In the genomic region with DNA sequence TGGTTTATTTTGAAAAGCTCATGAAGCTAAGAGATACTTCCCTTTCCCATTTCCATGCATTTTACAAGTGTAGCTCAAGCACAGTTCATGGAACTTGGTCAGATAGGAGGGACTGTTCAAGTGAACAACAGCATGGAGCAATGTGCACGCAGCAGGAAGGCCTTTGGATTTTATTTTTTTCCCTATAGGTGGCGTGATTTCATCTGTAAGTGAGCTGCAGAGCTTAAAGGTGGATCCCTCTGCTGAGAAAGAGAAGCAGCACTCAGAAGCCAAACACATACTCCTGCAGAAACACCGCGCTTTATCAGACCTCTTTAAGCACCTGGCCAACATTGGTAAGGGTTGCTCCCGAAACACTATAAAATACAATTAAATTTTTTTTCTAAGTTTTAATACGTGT, we compare ENCODE assay signal across 15 mouse cellular contexts. TPM values are rescaled to one million over a fixed set of nuclear protein-coding genes. Genes with fewer than 3 reads are reported as not detected.
DNase-seq lines count a peak whose midpoint lies in the region; ATAC-seq and TF ChIP-seq lines count a peak whose summit lies in the region.
"Had no signal": no experiment of that assay in that cellular context is flagged by ENCODE, and none has a peak within 500 bp of the region (broad histone marks: within the 10 kb centered on the region; RNA-seq: fewer than 3 reads in every experiment).

No protein-coding gene starts in this region.

- H3K27ac ChIP-seq in layer of hippocampus, adult 2 months: no peak overlapping the region
- H3K27ac ChIP-seq: embryonic facial prominence, embryonic 12.5 days; forebrain, embryonic 12.5 days; lung, embryonic 15.5 days; neural tube, embryonic 13.5 days had no signal

- peak; percentile 57 for TF ChIP-seq CTCF in layer of hippocampus, adult 2 months (conservative IDR thresholded peaks at IDR 0.05)

- no peak overlapping the region for H3K4me3 ChIP-seq in layer of hippocampus, adult 2 months
- H3K4me3 ChIP-seq: embryonic facial prominence, embryonic 12.5 days; forebrain, embryonic 12.5 days; lung, embryonic 15.5 days; neural tube, embryonic 13.5 days had no signal

- no peak for DNase-seq in frontal cortex, postnatal 25 days (ENCODE audit: low spot score in 2 of 2)
- DNase-seq in layer of hippocampus, adult 2 months (ENCODE audit: low spot score in 2 of 2): no peak
- no peak for DNase-seq in layer of hippocampus, postnatal 14 days (ENCODE audit: low spot score in 2 of 2)
- peak; percentile 4 for DNase-seq in 3T3-L1 (ENCODE audit: low read depth, low spot score)
- peak; percentile 17 for DNase-seq in NIH3T3 (ENCODE audit: low read depth)
- no peak for DNase-seq in adrenal gland, adult 2 months
- DNase-seq: adrenal gland, postnatal 10 days; gastrocnemius, postnatal 14 days; kidney, postnatal 25 days; right cerebral cortex, adult 18-20 months had no signal

- ATAC-seq in frontal cortex, adult (ENCODE audit: low TSS enrichment): peak; percentile 64; the same call in 1 of the 2 replicates

RNA-seq across cellular contexts. Expression of a gene that starts 54.7 kb away (rescaled TPM):
- 10 to 100 TPM; 37.4 to 39.8 TPM for total RNA-seq in layer of hippocampus, adult 2 months (2021)
- 10 to 100 TPM; 38.7 to 41.5 TPM for total RNA-seq in layer of hippocampus, postnatal 14 days (2021)
- total RNA-seq in adrenal gland, adult 2 months (2021): 10 to 100 TPM; 48.4 to 54.0 TPM
- 9.7 and 11.3 TPM in 2 replicates for polyA plus RNA-seq in adrenal gland, adult 2 months (2012; rRNA removed)

Comparison
In these comparisons a context has a peak if more than half of its experiments do, and no peak if none do; other contexts are left out.
1. DNase-seq: peak in 3T3-L1 (single experiment) and NIH3T3 (single experiment); none in frontal cortex, postnatal 25 days (0 of 2), layer of hippocampus, adult 2 months (0 of 2), layer of hippocampus, postnatal 14 days (0 of 2) and adrenal gland, adult 2 months (single experiment).